Mouse (Mus musculus) skeletal muscle tissue, postnatal 0 days (tissue): ENCODE data around the gene Med6. TPM values are rescaled to one million over a fixed set of nuclear protein-coding genes. Genes with fewer than 3 reads are reported as not detected.

Source experiments
- polyA plus RNA-seq: library from polyadenylated mRNA; unstranded; fragments of >200 nt; fragmentation: Nextera tagmentation; extraction: Ambion mirVana; gene quantifications from 2 replicates; pipeline ENCODE4 v1.2.1, GENCODE M21; 2015

The Med6 gene
- polyA plus RNA-seq = 33.4 and 33.6 TPM in 2 replicates

DNA sequence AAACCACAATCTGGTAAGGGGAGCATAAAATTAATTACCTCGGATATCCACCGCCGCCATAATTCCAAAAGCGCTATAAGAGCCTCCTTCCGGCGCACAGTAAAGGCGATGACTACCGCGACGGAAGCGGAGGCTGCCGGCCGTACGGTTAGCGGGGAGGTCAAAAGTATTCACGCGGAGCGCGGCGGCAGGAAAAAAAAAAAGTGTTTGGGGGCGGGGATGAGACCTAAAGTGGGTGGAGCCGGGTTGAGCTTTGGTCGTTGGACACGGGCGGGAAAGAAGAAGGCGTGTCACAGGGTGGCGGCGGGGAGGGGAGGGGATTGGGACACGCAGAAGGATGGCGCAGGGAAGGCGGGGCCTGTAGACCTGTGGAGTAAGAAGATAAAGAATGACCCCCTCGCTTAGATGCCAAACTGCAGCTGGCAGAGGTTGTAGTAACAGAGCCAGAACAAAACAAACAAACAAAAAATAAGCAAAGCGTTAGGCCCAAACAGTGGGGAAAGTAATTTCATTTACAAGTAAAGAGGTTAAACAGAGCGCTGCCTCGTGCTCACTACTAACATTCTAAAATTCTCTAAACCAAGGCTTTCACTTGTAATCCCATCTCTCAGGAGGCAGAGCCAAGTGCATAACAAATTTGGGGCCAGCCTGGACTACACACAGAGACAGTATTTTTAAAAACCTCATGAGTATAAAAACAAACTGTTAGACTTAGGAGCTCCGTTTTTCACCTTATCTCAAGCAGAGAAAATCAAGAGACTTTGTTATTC, at the start of gene Med6:
Gene Med6 (minus strand): TSS at position 107 of the 770 bp plus-strand sequence.

DNA sequence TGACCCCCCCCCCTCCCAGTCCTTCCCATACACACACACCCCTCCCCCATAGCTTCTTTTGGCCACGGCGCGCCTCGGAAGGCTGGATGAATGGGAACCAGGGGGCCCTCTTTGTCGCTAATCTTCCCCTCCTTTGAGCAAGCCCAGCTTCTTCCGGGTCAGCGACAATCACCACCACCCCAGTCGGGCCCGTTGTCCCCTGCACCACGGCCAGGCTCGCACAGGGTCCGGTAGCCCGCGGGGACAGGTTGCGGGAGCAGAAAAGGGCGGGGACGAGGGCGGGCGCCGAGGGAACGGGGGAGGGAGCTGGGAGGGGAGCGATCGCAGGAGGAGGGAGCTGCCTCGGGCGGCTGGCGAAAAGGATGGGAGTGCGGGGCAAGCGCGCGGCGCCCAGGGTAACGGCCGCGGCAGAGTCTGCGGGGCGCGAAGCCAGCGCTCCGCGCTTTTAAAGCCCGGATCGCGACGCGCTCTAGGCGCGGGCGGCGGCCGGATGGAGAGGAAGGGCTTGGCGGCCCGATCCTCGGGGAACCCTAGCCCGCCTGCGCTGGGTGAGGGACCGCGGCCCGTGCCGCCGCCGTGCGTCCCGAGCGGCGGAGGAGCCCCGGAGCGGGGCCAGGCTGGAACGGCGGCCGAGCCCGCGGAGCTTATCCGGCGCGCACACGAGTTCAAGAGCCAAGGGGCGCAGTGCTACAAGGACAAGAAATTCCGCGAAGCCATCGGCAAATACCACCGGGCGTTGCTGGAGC, 36.3 kb upstream of the Med6 start, which contains the start of gene Ttc9:
Gene Ttc9 (plus strand): TSS at position 335 of the 746 bp plus-strand sequence.

DNA sequence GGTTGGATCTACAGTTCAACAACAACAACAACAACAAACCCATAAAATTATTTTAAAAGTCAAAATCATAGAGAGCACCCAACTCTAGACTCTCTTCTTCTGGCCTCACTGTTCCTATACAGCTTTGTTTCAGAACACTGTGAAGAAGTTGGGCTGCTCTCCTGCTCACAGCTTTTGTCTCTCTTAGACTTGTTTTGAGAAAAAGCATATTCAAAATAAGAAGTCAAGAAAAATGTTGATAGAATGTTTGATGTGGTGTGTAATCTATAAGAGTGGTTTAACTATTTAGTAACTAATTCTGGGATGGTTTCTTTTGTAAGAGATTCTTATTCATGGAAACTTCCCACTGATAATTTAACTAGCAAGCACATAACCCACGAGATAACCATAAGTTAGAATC, 26.4 kb downstream of the Med6 start, which contains the start of gene Adam21:
Gene Adam21 (minus strand): TSS at position 101 of the 400 bp plus-strand sequence.

DNA sequence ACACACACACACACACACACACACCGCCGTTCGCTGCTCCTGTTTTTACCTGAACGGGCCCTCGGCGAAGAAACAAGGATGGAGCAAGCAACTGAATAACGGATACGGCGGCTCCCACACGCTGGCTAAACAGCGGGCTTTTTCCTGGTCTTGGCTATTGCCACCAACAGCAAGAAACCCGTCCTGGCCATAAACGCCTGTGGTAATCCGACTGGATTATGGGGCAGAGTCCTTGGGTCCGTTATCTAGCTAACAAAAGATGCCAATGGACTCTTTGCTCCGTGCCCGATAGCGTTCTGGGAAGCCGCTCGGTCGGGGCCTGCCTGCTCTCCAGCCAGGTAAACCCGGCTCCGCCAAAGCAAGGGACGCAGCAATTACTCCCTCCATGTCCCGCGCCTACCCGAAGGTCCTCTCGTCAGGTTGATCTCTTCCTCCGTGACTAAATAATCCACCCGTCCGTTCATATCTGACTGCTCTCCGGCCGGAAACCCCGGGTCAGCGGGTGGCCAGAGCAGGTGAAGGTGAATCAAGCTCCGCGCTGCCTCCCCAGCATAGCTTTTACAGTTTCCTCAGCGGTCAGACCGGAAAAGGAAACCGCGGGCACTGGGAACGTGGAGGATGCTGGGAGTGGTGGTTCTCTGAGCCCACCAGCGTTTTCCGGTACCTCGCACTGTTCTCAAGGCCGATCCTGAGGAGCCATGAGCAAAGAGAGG, 62.3 kb downstream of the Med6 start, which contains the start of the genes Gm20498 and Synj2bp:
Gene Gm20498 (minus strand): TSS at position 590 of the 713 bp plus-strand sequence.
Gene Synj2bp (minus strand): TSS at position 596 of the 713 bp plus-strand sequence.

Other genes starting within 250 kb of the Med6 start
- gene Gm4787, start 215.5 kb downstream of the Med6 start, polyA plus RNA-seq = 0.08 and 0.13 TPM in 2 replicates
- 0.14 and 0.26 TPM in 2 replicates for gene Adam4, start 173.1 kb downstream of the Med6 start, polyA plus RNA-seq
- gene Cox16, start 109.9 kb downstream of the Med6 start, polyA plus RNA-seq = 186 and 192 TPM in 2 replicates
- gene Gm20498, start 62.1 kb downstream of the Med6 start, polyA plus RNA-seq = 21.6 TPM in 2 replicates
- 18.8 and 21.1 TPM in 2 replicates for gene Synj2bp, start 62.1 kb downstream of the Med6 start, polyA plus RNA-seq
- gene Adam21, start 26.5 kb downstream of the Med6 start, polyA plus RNA-seq = 0.06 TPM in 1 of 2 replicates, not detected in the other
- 19.7 and 21.2 TPM in 2 replicates for gene Ttc9, start 36.2 kb upstream of the Med6 start, polyA plus RNA-seq
- 0.11 and 0.12 TPM in 2 replicates for gene Map3k9, start 186.2 kb upstream of the Med6 start, polyA plus RNA-seq